Mouse (Mus musculus): Measurements from ENCODE around the gene Mymx. TPM values are rescaled to one million over a fixed set of nuclear protein-coding genes. Genes with fewer than 3 reads are reported as not detected.

Gene Mymx
- total RNA-seq, 2 experiments from 2014 or later, result 42.8 to 44.3 TPM

GRCm38 (mm10) chr17:45554420-45554819, 47.5 kb downstream of the Mymx start:
- no peak for DNase-seq (ENCODE audit: low spot score in 2 of 2)

DNA sequence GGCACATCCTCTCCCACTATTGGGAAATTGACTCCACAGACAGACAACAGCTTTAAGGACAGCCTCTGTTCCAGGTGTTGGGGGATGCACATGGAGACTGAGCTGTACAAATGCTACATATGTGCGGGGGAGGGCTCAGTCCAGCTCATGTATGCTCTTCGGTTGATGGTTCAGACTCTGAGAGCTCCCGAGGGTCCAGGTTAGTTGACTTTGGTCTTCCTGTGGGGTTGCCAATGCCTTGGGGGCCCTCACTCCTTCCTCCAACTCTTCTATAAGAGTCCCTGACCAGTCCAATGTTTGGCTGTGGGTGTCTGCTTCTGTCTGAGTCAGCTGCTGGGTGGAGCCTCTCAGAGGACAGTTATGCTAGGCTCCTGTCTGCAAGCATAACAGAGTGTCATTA, 48.8 kb downstream of the Mymx start:
- no peak for DNase-seq (ENCODE audit: low spot score in 2 of 2)

GRCm38 (mm10) chr17:45551816-45552451, 50.0 kb downstream of the Mymx start:
- peak in 1 of 2 experiments; percentile 68 for DNase-seq (ENCODE audit: low spot score in 2 of 2)

DNA sequence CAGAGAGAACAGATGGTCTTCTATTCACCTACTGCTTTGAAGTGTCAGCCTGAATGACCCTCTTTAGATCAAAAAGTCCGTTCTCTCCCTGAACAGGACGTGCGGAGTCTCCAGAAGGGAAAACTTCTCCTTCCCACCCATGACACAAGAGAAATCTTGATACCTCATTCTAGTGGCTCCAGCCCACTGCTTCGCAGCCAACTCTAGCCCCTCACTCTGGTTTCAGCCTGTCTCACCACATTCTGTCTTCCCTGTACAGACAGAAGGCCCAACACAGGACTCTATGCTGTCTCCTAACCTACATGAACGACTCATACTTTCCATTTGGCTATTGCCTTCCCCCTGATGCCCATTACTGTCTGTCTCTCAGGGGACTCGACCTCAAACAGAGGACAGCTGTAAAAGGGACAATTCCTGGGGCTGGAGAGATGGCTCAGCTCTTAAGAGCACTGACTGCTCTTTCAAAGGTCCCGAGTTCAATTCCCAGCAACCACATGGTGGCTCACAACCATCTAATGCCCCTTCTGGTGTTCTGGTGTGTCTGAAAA, 50.6 kb downstream of the Mymx start:
- DNase-seq (ENCODE audit: low spot score in 2 of 2), result no peak

Other genes with a start within 250 kb of the Mymx start
- gene Cdc5l, start 168.4 kb downstream of the Mymx start, total RNA-seq (2021), result 10 to 100 TPM; 43.2 to 50.8 TPM
- under 1 TPM in 1 of 2 experiments, not detected in 1; 0.10 TPM for gene Spats1, start 126.7 kb downstream of the Mymx start, total RNA-seq (2021)
- gene Aars2, start 95.3 kb downstream of the Mymx start, total RNA-seq (2021), result 10 to 100 TPM; 16.0 to 16.5 TPM
- not detected for gene Tcte1, start 78.7 kb downstream of the Mymx start, total RNA-seq (2021)
- gene Tmem151b, start 52.4 kb downstream of the Mymx start, total RNA-seq (2021), result under 1 TPM; 0.15 to 0.29 TPM
- 1 to 10 TPM; 3.2 TPM for gene Nfkbie, start 46.4 kb downstream of the Mymx start, total RNA-seq (2021)
- 10 to 100 TPM; 44.4 to 52.7 TPM for gene Slc35b2, start 38.2 kb downstream of the Mymx start, total RNA-seq (2021)
- 1,000 to 10,000 TPM; 1,179 to 1,260 TPM for gene Hsp90ab1, start 28.8 kb downstream of the Mymx start, total RNA-seq (2021)
- gene Slc29a1, start 2.5 kb downstream of the Mymx start, total RNA-seq (2021), result 100 to 1,000 TPM; 148 to 166 TPM
- 1 to 10 TPM in 1 of 2 experiments, under 1 TPM in 1; 0.10 to 1.5 TPM for gene Capn11, start 57.2 kb upstream of the Mymx start, total RNA-seq (2021)
- 10 to 100 TPM; 83.4 to 92.2 TPM for gene Mrpl14, start 84.2 kb upstream of the Mymx start, total RNA-seq (2021)
- gene Tmem63b, start 84.8 kb upstream of the Mymx start, total RNA-seq (2021), result 10 to 100 TPM; 48.6 to 56.4 TPM
- not detected for gene 1600014C23Rik, start 131.7 kb upstream of the Mymx start, total RNA-seq (2021)